Mouse (Mus musculus): Measurements from ENCODE around the gene Gm49661. TPM values are rescaled to one million over a fixed set of nuclear protein-coding genes. Genes with fewer than 3 reads are reported as not detected.

The Gm49661 gene
- polyA plus RNA-seq, 1 experiment from 2014 or later: not detected

- Histone ChIP-seq H3K27me3 (ENCODE audit: poor library complexity, severe bottlenecking) (peaks cover 83% of the 10 kb centered on the region), H3K4me3 (peak within 1 kb of the TSS; percentile 75), H3K27ac (peak within 1 kb of the TSS; percentile 48; the same call in 1 of the 2 replicates), H3K9me3 (no peaks in the 10 kb centered on the region), H3K36me3 (replicated peaks) (no peaks in the 10 kb centered on the region), H3K4me1 (peaks cover 39% of the 10 kb centered on the region)
- WGBS: 10% methylated on average over 17 of the region's 17 CpGs
- peak; percentile 45 for DNase-seq (ENCODE audit: extremely low spot score, low spot score)
Observed at GRCm38 (mm10) chr8:84946528-84947240, 22.5 kb downstream of the Gm49661 start, which contains the start of gene Rtbdn. TSS of gene Rtbdn (plus strand) at chr8:84946991.

GRCm38 (mm10) chr8:84945633-84946527 is 23.4 kb downstream of the Gm49661 start:
- Histone ChIP-seq H3K27me3 (ENCODE audit: poor library complexity, severe bottlenecking) (peaks cover 81% of the 10 kb centered on the region), H3K36me3 (replicated peaks) (no peaks in the 10 kb centered on the region), H3K9me3 (no peaks in the 10 kb centered on the region), H3K4me3 (peak overlapping the region; percentile 75), H3K27ac (peak overlapping the region; percentile 48; the same call in 1 of the 2 replicates), H3K4me1 (peaks cover 39% of the 10 kb centered on the region)
- DNase-seq (ENCODE audit: extremely low spot score, low spot score): peak; percentile 63
- WGBS: under 1% methylated on average over 60 of the region's 67 CpGs

- Histone ChIP-seq H3K36me3 (replicated peaks) (no peaks in the 10 kb centered on the region), H3K27me3 (ENCODE audit: poor library complexity, severe bottlenecking) (peaks cover 80% of the 10 kb centered on the region), H3K4me1 (peaks cover 38% of the 10 kb centered on the region), H3K4me3 (peak overlapping the region; percentile 75), H3K27ac (no peak overlapping the region), H3K9me3 (no peaks in the 10 kb centered on the region)
- DNase-seq (ENCODE audit: extremely low spot score, low spot score): peak; percentile 27
- 4% methylated on average over 11 of the region's 11 CpGs for WGBS
Observed at GRCm38 (mm10) chr8:84945235-84945632, 24.0 kb downstream of the Gm49661 start.

- peaks cover 73% of the 10 kb centered on the region for H3K27me3 ChIP-seq (ENCODE audit: poor library complexity, severe bottlenecking)
- H3K27ac ChIP-seq: no peak overlapping the region
- peaks cover 33% of the 10 kb centered on the region for H3K4me1 ChIP-seq
- peak overlapping the region; percentile 75 for H3K4me3 ChIP-seq
- no peaks in the 10 kb centered on the region for H3K9me3 ChIP-seq
- peak; percentile 78 for DNase-seq (ENCODE audit: extremely low spot score, low spot score)
- WGBS: 2% methylated on average over 26 of the region's 26 CpGs
- no peaks in the 10 kb centered on the region for H3K36me3 ChIP-seq (replicated peaks)
Observed at GRCm38 (mm10) chr8:84944478-84945160, 24.6 kb downstream of the Gm49661 start.

- H3K27ac ChIP-seq: no peak overlapping the region
- no peak overlapping the region for H3K4me3 ChIP-seq
- 20% methylated on average over 4 of the region's 4 CpGs for WGBS
- H3K4me1 ChIP-seq: peaks cover 33% of the 10 kb centered on the region
- no peak for DNase-seq (ENCODE audit: extremely low spot score, low spot score)
- H3K27me3 ChIP-seq (ENCODE audit: poor library complexity, severe bottlenecking): peaks cover 69% of the 10 kb centered on the region
- H3K36me3 ChIP-seq (replicated peaks): no peaks in the 10 kb centered on the region
- no peaks in the 10 kb centered on the region for H3K9me3 ChIP-seq
Observed at GRCm38 (mm10) chr8:84943699-84944098, 25.5 kb downstream of the Gm49661 start.

- Histone ChIP-seq H3K27ac (0 out of 2 replicates have a peak overlapping the region, but pooled peaks have one; percentile 82), H3K4me1 (peaks cover 38% of the 10 kb centered on the region), H3K36me3 (replicated peaks) (no peaks in the 10 kb centered on the region), H3K27me3 (ENCODE audit: poor library complexity, severe bottlenecking) (peaks cover 63% of the 10 kb centered on the region), H3K4me3 (peak overlapping the region; percentile 70), H3K9me3 (no peaks in the 10 kb centered on the region)
- no peak for DNase-seq (ENCODE audit: extremely low spot score, low spot score)
- 68% methylated on average over 13 of the region's 13 CpGs for WGBS
Observed at GRCm38 (mm10) chr8:84937620-84938485, 31.4 kb downstream of the Gm49661 start.

GRCm38 (mm10) chr8:84936962-84937546 is 32.2 kb downstream of the Gm49661 start, which contains the start of gene Mast1:
TSS of gene Mast1 (minus strand) at chr8:84937359.
- Histone ChIP-seq H3K36me3 (replicated peaks) (no peaks in the 10 kb centered on the region), H3K4me1 (peaks cover 38% of the 10 kb centered on the region), H3K4me3 (peak within 1 kb of the TSS; percentile 70), H3K27ac (peak within 1 kb of the TSS; percentile 82), H3K9me3 (no peaks in the 10 kb centered on the region), H3K27me3 (ENCODE audit: poor library complexity, severe bottlenecking) (peaks cover 70% of the 10 kb centered on the region)
- WGBS: under 1% methylated on average over 49 of the region's 50 CpGs
- DNase-seq (ENCODE audit: extremely low spot score, low spot score): peak; percentile 77

GRCm38 (mm10) chr8:84936041-84936961 is 32.9 kb downstream of the Gm49661 start:
- Histone ChIP-seq H3K9me3 (no peaks in the 10 kb centered on the region), H3K27ac (peak overlapping the region; percentile 82), H3K4me3 (peak overlapping the region; percentile 70), H3K27me3 (ENCODE audit: poor library complexity, severe bottlenecking) (peaks cover 78% of the 10 kb centered on the region), H3K36me3 (replicated peaks) (no peaks in the 10 kb centered on the region), H3K4me1 (peaks cover 38% of the 10 kb centered on the region)
- no peak for DNase-seq (ENCODE audit: extremely low spot score, low spot score)
- 21% methylated on average over 23 of the region's 23 CpGs for WGBS

- Histone ChIP-seq H3K4me3 (peak overlapping the region; percentile 36), H3K27me3 (ENCODE audit: poor library complexity, severe bottlenecking) (peaks cover 78% of the 10 kb centered on the region), H3K36me3 (replicated peaks) (no peaks in the 10 kb centered on the region), H3K27ac (peak overlapping the region; percentile 22; the same call in 1 of the 2 replicates), H3K9me3 (no peaks in the 10 kb centered on the region), H3K4me1 (peaks cover 38% of the 10 kb centered on the region)
- DNase-seq (ENCODE audit: extremely low spot score, low spot score): peak; percentile 42
- 6% methylated on average over 14 of the region's 14 CpGs for WGBS
Observed at GRCm38 (mm10) chr8:84935489-84935888, 33.7 kb downstream of the Gm49661 start.

- Histone ChIP-seq H3K4me1 (peaks cover 38% of the 10 kb centered on the region), H3K9me3 (no peaks in the 10 kb centered on the region), H3K27me3 (ENCODE audit: poor library complexity, severe bottlenecking) (peaks cover 83% of the 10 kb centered on the region), H3K36me3 (replicated peaks) (no peaks in the 10 kb centered on the region), H3K4me3 (peak overlapping the region; percentile 36), H3K27ac (peak overlapping the region; percentile 22; the same call in 1 of the 2 replicates)
- DNase-seq (ENCODE audit: extremely low spot score, low spot score): peak; percentile 82
- WGBS: 1% methylated on average over 15 of the region's 15 CpGs
Observed at GRCm38 (mm10) chr8:84934860-84935259, 34.4 kb downstream of the Gm49661 start.
